Comparison of ENCODE assay signal across 25 mouse cellular contexts in genomic region chr7:102330270-102330669, GRCm38 (mm10).
DNase-seq lines count a peak whose midpoint lies in the region; ATAC-seq and TF ChIP-seq lines count a peak whose summit lies in the region.
"Had no signal": no experiment of that assay in that cellular context is flagged by ENCODE, and none has a peak within 500 bp of the region (broad histone marks: within the 10 kb centered on the region; RNA-seq: fewer than 3 reads in every experiment).

No protein-coding gene starts in this region.

- H3K27me3 ChIP-seq in forebrain, embryonic 15.5 days, result no peaks in the 10 kb centered on the region
- no peaks in the 10 kb centered on the region for H3K27me3 ChIP-seq in forebrain, embryonic 14.5 days (replicated peaks; ENCODE audit: control insufficient read depth, insufficient read depth, low read length)
- no peaks in the 10 kb centered on the region for H3K27me3 ChIP-seq in liver, embryonic 11.5 days (replicated peaks; ENCODE audit: control insufficient read depth, insufficient read depth, low read length)
- H3K27me3 ChIP-seq: CH12.LX; embryonic facial prominence, embryonic 12.5 days; embryonic facial prominence, embryonic 15.5 days; hindbrain, embryonic 12.5 days; hindbrain, embryonic 15.5 days; intestine, embryonic 15.5 days had no signal

- no peaks in the 10 kb centered on the region for H3K4me1 ChIP-seq in forebrain, embryonic 15.5 days
- no peaks in the 10 kb centered on the region for H3K4me1 ChIP-seq in forebrain, embryonic 14.5 days (ENCODE audit: control insufficient read depth, insufficient read depth, low read length)
- no peaks in the 10 kb centered on the region; the same call in 1 of the 2 replicates for H3K4me1 ChIP-seq in liver, embryonic 11.5 days (replicated peaks; ENCODE audit: control insufficient read depth, insufficient read depth, low read length)
- H3K4me1 ChIP-seq: embryonic facial prominence, embryonic 12.5 days; embryonic facial prominence, embryonic 15.5 days; hindbrain, embryonic 12.5 days; hindbrain, embryonic 15.5 days; intestine, embryonic 15.5 days had no signal

- ATAC-seq in forebrain, embryonic 15.5 days (replicated peaks), result 0 out of 2 replicates have a peak, but pooled peaks have one; percentile 19
- no peak for ATAC-seq in forebrain, embryonic 14.5 days
- ATAC-seq in liver, embryonic 11.5 days (replicated peaks; ENCODE audit: low FRiP score), result peak; percentile 45; the same call in 1 of the 2 replicates
- peak; percentile 65 for ATAC-seq in megakaryocyte-erythroid progenitor cell, adult 5-6 weeks (replicated peaks; ENCODE audit: low FRiP score, low TSS enrichment, poor library complexity, severe bottlenecking)
- ATAC-seq: forebrain, embryonic 16.5 days; intestine, embryonic 15.5 days had no signal

- no peak overlapping the region for H3K27ac ChIP-seq in forebrain, embryonic 15.5 days (replicated peaks)
- H3K27ac ChIP-seq in forebrain, embryonic 14.5 days (ENCODE audit: low read depth, low read length), result no peak overlapping the region
- no peak overlapping the region for H3K27ac ChIP-seq in liver, embryonic 11.5 days (ENCODE audit: low read depth, low read length)
- H3K27ac ChIP-seq: embryonic facial prominence, embryonic 12.5 days; embryonic facial prominence, embryonic 15.5 days; heart, adult 2 months; hindbrain, embryonic 12.5 days; hindbrain, embryonic 15.5 days; intestine, embryonic 15.5 days had no signal

- no peak for DNase-seq in forebrain, embryonic 14.5 days (ENCODE audit: low spot score)
- no peak for DNase-seq in liver, embryonic 11.5 days (ENCODE audit: low spot score)
- no peak for DNase-seq in liver
- DNase-seq in brain, embryonic 14.5 days (ENCODE audit: low read depth), result peak; percentile 12
- no peak for DNase-seq in adrenal gland, adult (ENCODE audit: inconsistent age in 2 of 2, low spot score in 1 of 2)
- DNase-seq in B cell, adult 2 months, result no peak
- DNase-seq: adrenal gland, adult 8-10 months; adrenal gland, postnatal 25 days; cerebellum, adult 11 months; cerebellum, adult 2 months; cerebellum, adult 9-11 months; cerebellum, postnatal 25 days; gastrocnemius, postnatal 14 days; heart, adult 2 months had no signal

- H3K4me2 ChIP-seq in forebrain, embryonic 15.5 days (replicated peaks), result no peak overlapping the region
- H3K4me2 ChIP-seq in forebrain, embryonic 14.5 days (ENCODE audit: low read length), result no peak overlapping the region
- H3K4me2 ChIP-seq in liver, embryonic 11.5 days, result no peak overlapping the region
- H3K4me2 ChIP-seq: embryonic facial prominence, embryonic 12.5 days; embryonic facial prominence, embryonic 15.5 days; heart, embryonic 11.5 days; hindbrain, embryonic 12.5 days; hindbrain, embryonic 15.5 days; intestine, embryonic 15.5 days had no signal

- no peaks in the 10 kb centered on the region for H3K36me3 ChIP-seq in forebrain, embryonic 15.5 days
- H3K36me3 ChIP-seq in forebrain, embryonic 14.5 days (ENCODE audit: control insufficient read depth, insufficient read depth, low read length), result no peaks in the 10 kb centered on the region
- H3K36me3 ChIP-seq in liver, embryonic 11.5 days (ENCODE audit: control insufficient read depth, insufficient read depth, low read length), result no peaks in the 10 kb centered on the region
- H3K36me3 ChIP-seq: embryonic facial prominence, embryonic 12.5 days; embryonic facial prominence, embryonic 15.5 days; hindbrain, embryonic 12.5 days; hindbrain, embryonic 15.5 days; intestine, embryonic 15.5 days had no signal

- no peak for TF ChIP-seq POLR2A in brain, embryonic 14.5 days (IDR thresholded peaks at IDR 0.05; ENCODE audit: borderline replicate concordance, extremely low read depth, insufficient read depth, insufficient read length, poor library complexity, severe bottlenecking)

- H3K9me3 ChIP-seq in forebrain, embryonic 15.5 days, result no peaks in the 10 kb centered on the region
- H3K9me3 ChIP-seq in forebrain, embryonic 14.5 days (replicated peaks; ENCODE audit: control insufficient read depth, low read length), result no peaks in the 10 kb centered on the region
- no peaks in the 10 kb centered on the region for H3K9me3 ChIP-seq in liver, embryonic 11.5 days (ENCODE audit: control insufficient read depth, low read length)
- H3K9me3 ChIP-seq: embryonic facial prominence, embryonic 12.5 days; embryonic facial prominence, embryonic 15.5 days; G1E; hindbrain, embryonic 12.5 days; hindbrain, embryonic 15.5 days; intestine, embryonic 15.5 days had no signal

- no peak for TF ChIP-seq CTCF in brain, embryonic 14.5 days (IDR thresholded peaks at IDR 0.05; ENCODE audit: borderline replicate concordance, extremely low read depth, insufficient read depth, insufficient read length)

- H3K4me3 ChIP-seq in forebrain, embryonic 15.5 days, result no peak overlapping the region
- no peak overlapping the region for H3K4me3 ChIP-seq in forebrain, embryonic 14.5 days (ENCODE audit: low read depth, low read length)
- no peak overlapping the region for H3K4me3 ChIP-seq in liver, embryonic 11.5 days (ENCODE audit: low read depth, low read length)
- H3K4me3 ChIP-seq: embryonic facial prominence, embryonic 12.5 days; embryonic facial prominence, embryonic 15.5 days; heart, adult 2 months; hindbrain, embryonic 12.5 days; hindbrain, embryonic 15.5 days; intestine, embryonic 15.5 days had no signal

- WGBS in forebrain, embryonic 15.5 days, result 85% methylated on average over 5 of the region's 5 CpGs
- 97% methylated on average over 5 of the region's 5 CpGs for WGBS in forebrain, embryonic 14.5 days
- 82% methylated on average over 5 of the region's 5 CpGs for WGBS in liver, embryonic 11.5 days

- no peak overlapping the region for H3K9ac ChIP-seq in forebrain, embryonic 15.5 days (replicated peaks)
- H3K9ac ChIP-seq in forebrain, embryonic 14.5 days (ENCODE audit: low read length), result no peak overlapping the region
- H3K9ac ChIP-seq in liver, embryonic 11.5 days (ENCODE audit: low read depth, low read length), result no peak overlapping the region
- H3K9ac ChIP-seq: embryonic facial prominence, embryonic 12.5 days; embryonic facial prominence, embryonic 15.5 days; hindbrain, embryonic 12.5 days; hindbrain, embryonic 15.5 days; intestine, embryonic 15.5 days had no signal
